Mouse (Mus musculus) C2C12 (cell line): ENCODE measurements around the gene Herc2.

Experiments used
- CEBPB ChIP-seq: IDR thresholded peaks from one replicate; pipeline ENCODE4 v1.6.1; 2011; ENCODE audit warnings: low read depth, mild to moderate bottlenecking, control low read depth, moderate library complexity
- CTCF ChIP-seq: IDR thresholded peaks from one replicate; pipeline ENCODE4 v1.5.1; 2011; ENCODE audit not compliant: control insufficient read depth, insufficient read depth, insufficient read length
- MAX ChIP-seq: IDR thresholded peaks from one replicate; pipeline ENCODE4 v1.6.1; 2011; ENCODE audit warnings: mild to moderate bottlenecking, control low read depth
- MYOD1 ChIP-seq: IDR thresholded peaks from one replicate; pipeline ENCODE4 v1.6.1; 2011; ENCODE audit warnings: low read depth; ENCODE audit not compliant: control insufficient read depth, insufficient read length
- MYOG ChIP-seq: IDR thresholded peaks from one replicate; pipeline ENCODE4 v1.6.1; 2011; ENCODE audit not compliant: control insufficient read depth, insufficient read length; ENCODE audit errors: extremely low read depth
- USF1 ChIP-seq: IDR thresholded peaks from one replicate; pipeline ENCODE4 v1.6.1; 2011; ENCODE audit warnings: low read depth, mild to moderate bottlenecking, control low read depth, moderate library complexity

DNA sequence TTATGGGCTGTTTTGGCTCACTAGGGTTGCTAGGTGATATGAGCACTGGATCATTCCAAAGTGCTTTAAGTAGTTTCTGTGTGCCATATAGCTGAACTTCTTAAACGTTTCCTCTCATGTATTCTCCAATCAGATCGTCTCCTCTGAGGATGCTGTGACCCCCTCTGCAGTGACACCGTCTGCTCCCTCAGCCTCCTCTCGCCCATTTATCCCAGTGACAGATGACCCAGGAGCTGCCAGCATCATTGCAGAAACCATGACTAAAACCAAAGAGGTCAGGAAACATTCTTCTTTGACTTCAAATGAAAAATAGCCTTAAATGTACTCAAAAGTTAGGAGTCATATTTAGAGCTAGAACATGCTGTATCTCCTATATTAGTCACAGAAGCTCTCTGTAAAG lies 141.7 kb downstream of the Herc2 start:
- no peak for TF ChIP-seq CTCF
- TF ChIP-seq MYOG = no peak
- no peak for TF ChIP-seq MAX
- no peak for TF ChIP-seq CEBPB
- TF ChIP-seq USF1 = no peak
- no peak for TF ChIP-seq MYOD1
